Mouse (Mus musculus): Measurements from ENCODE around the gene Marcks.

GRCm38 (mm10) chr10:37155131-37155530 is 16.4 kb upstream of the Marcks start:
- TF ChIP-seq CTCF (IDR thresholded peaks at IDR 0.05; ENCODE audit: extremely low read depth, insufficient read length, insufficient replicate concordance, low read depth, low read length) (no peak), POLR2A (IDR thresholded peaks at IDR 0.05; ENCODE audit: low read depth, low read length) (no peak)
